Mouse (Mus musculus): Measurements from ENCODE around the gene St3gal5. TPM values are rescaled to one million over a fixed set of nuclear protein-coding genes. Genes with fewer than 3 reads are reported as not detected.
"Not testable (repeated sequence)": the region's sequence is repeated elsewhere in the genome, so short reads cannot be mapped to it uniquely, and the experiment has no call there.

St3gal5 gene
- total RNA-seq (2021): 100 to 1,000 TPM; 133 to 192 TPM
- long read RNA-seq, experiment 1, transcript St3gal5-202 (7 exons, 2,439 nt): minor isoform, 105 of 330 reads
- long read RNA-seq, experiment 1, transcript St3gal5-201 (7 exons, 2,258 nt): major isoform, 186 of 330 reads
- long read RNA-seq, experiment 1, partial matches to known transcripts: 14 of 330 reads
- long read RNA-seq, experiment 1, other reads (novel, unspliced or antisense): 25 of 330 reads
- long read RNA-seq, experiment 2, transcript St3gal5-201 (7 exons, 2,258 nt): major isoform, 299 of 382 reads
- long read RNA-seq, experiment 2, transcript St3gal5-202 (7 exons, 2,439 nt): minor isoform, 46 of 382 reads
- long read RNA-seq, experiment 2, partial matches to known transcripts: 11 of 382 reads
- long read RNA-seq, experiment 2, other reads (novel, unspliced or antisense): 26 of 382 reads

GRCm38 (mm10) chr6:72097181-72097995 lies at the start of gene St3gal5:
TSS of gene St3gal5 (plus strand) at chr6:72097592.
- DNase-seq (ENCODE audit: low spot score in 2 of 2): peak; percentile 88 to 89

GRCm38 (mm10) chr6:72048643-72049042 lies 48.7 kb upstream of the St3gal5 start:
- DNase-seq (ENCODE audit: low spot score in 2 of 2): no peak

GRCm38 (mm10) chr6:72049941-72050340 lies 47.5 kb upstream of the St3gal5 start:
- no peak for DNase-seq (ENCODE audit: low spot score in 2 of 2)

GRCm38 (mm10) chr6:72050827-72051226 lies 46.6 kb upstream of the St3gal5 start:
- DNase-seq (ENCODE audit: low spot score in 2 of 2): no peak

GRCm38 (mm10) chr6:72051247-72051646 lies 46.1 kb upstream of the St3gal5 start:
- no peak for DNase-seq (ENCODE audit: low spot score in 2 of 2)

- DNase-seq (ENCODE audit: low spot score in 2 of 2): no peak
Measured at GRCm38 (mm10) chr6:72051757-72052156, 45.6 kb upstream of the St3gal5 start.

- no peak for DNase-seq (ENCODE audit: low spot score in 2 of 2)
Measured at GRCm38 (mm10) chr6:72056548-72056947, 40.8 kb upstream of the St3gal5 start.

GRCm38 (mm10) chr6:72058398-72058889 lies 38.9 kb upstream of the St3gal5 start:
- no peak for DNase-seq (ENCODE audit: low spot score in 2 of 2)

GRCm38 (mm10) chr6:72060677-72061076 lies 36.7 kb upstream of the St3gal5 start:
- DNase-seq (ENCODE audit: low spot score in 2 of 2): not testable (repeated sequence)

GRCm38 (mm10) chr6:72063718-72064117 lies 33.7 kb upstream of the St3gal5 start:
- peak in 1 of 2 experiments; percentile 45 for DNase-seq (ENCODE audit: low spot score in 2 of 2)

GRCm38 (mm10) chr6:72065988-72066387 lies 31.4 kb upstream of the St3gal5 start:
- no peak for DNase-seq (ENCODE audit: low spot score in 2 of 2)

- DNase-seq (ENCODE audit: low spot score in 2 of 2): no peak
Measured at GRCm38 (mm10) chr6:72068436-72068835, 29.0 kb upstream of the St3gal5 start.

GRCm38 (mm10) chr6:72071281-72071870 lies 26.0 kb upstream of the St3gal5 start:
- DNase-seq (ENCODE audit: low spot score in 2 of 2): no peak

- DNase-seq (ENCODE audit: low spot score in 2 of 2): no peak
Measured at GRCm38 (mm10) chr6:72073781-72074180, 23.6 kb upstream of the St3gal5 start.

GRCm38 (mm10) chr6:72076512-72076911 lies 20.9 kb upstream of the St3gal5 start:
- DNase-seq (ENCODE audit: low spot score in 2 of 2): no peak

GRCm38 (mm10) chr6:72078178-72078577 lies 19.2 kb upstream of the St3gal5 start:
- DNase-seq (ENCODE audit: low spot score in 2 of 2): no peak

- DNase-seq (ENCODE audit: low spot score in 2 of 2): no peak
Measured at GRCm38 (mm10) chr6:72081318-72082024, 15.9 kb upstream of the St3gal5 start.

- DNase-seq (ENCODE audit: low spot score in 2 of 2): no peak
Measured at GRCm38 (mm10) chr6:72087402-72087801, 10.0 kb upstream of the St3gal5 start.

GRCm38 (mm10) chr6:72089865-72090264 lies 7.5 kb upstream of the St3gal5 start:
- no peak for DNase-seq (ENCODE audit: low spot score in 2 of 2)

GRCm38 (mm10) chr6:72091007-72091406 lies 6.4 kb upstream of the St3gal5 start:
- no peak for DNase-seq (ENCODE audit: low spot score in 2 of 2)

- no peak for DNase-seq (ENCODE audit: low spot score in 2 of 2)
Measured at GRCm38 (mm10) chr6:72093121-72093520, 4.3 kb upstream of the St3gal5 start.
